Mouse (Mus musculus) lung, adult 2 months (tissue): ENCODE results near the gene Nars2.

Experiments used
- CTCF ChIP-seq: fragments of 200-500 bp; IDR thresholded peaks from 2 replicates; pipeline ENCODE4 v1.5.1; 2011; ENCODE audit warnings: mild to moderate bottlenecking, low read length, control low read depth; ENCODE audit not compliant: insufficient read depth
- POLR2A ChIP-seq: fragments of 200-500 bp; IDR thresholded peaks from 2 replicates; pipeline ENCODE4 v1.6.1; 2011; ENCODE audit warnings: low read depth, mild to moderate bottlenecking, control low read depth, low read length, borderline replicate concordance; ENCODE audit errors: extremely low read depth

- TF ChIP-seq POLR2A = no peak
- TF ChIP-seq CTCF = no peak
These were observed 91.7 kb downstream of the Nars2 start for GRCm38 (mm10) chr7:97042981-97043380.
